Mouse (Mus musculus) kidney, adult 2 months (tissue): Measurements from ENCODE around the gene Ror2. TPM values are rescaled to one million over a fixed set of nuclear protein-coding genes. Genes with fewer than 3 reads are reported as not detected.

ENCODE experiments used
- DNase-seq: peaks from one replicate; pipeline ENCODE4 v3.0.0; 2021
- H3K27ac ChIP-seq: fragments of 200-500 bp; 2 replicates; pipeline ENCODE4 v1.5.1; 2012; ENCODE audit warnings: low read depth, low read length, control low read depth, inconsistent platforms; ENCODE audit not compliant: insufficient read depth
- H3K27me3 ChIP-seq: fragments of 200-500 bp; replicated peaks from 2 replicates; pipeline ENCODE4 v1.6.1; 2012; ENCODE audit warnings: mild to moderate bottlenecking, moderate library complexity, low read length, inconsistent platforms; ENCODE audit not compliant: control insufficient read depth, insufficient read depth
- H3K36me3 ChIP-seq: fragments of 200-500 bp; 2 replicates; pipeline ENCODE4 v1.6.1; 2012; ENCODE audit warnings: mild to moderate bottlenecking, moderate library complexity, low read length, inconsistent platforms; ENCODE audit not compliant: control insufficient read depth, insufficient read depth
- H3K4me1 ChIP-seq: fragments of 200-500 bp; 2 replicates; pipeline ENCODE4 v1.6.1; 2011; ENCODE audit warnings: low read length; ENCODE audit not compliant: control insufficient read depth, insufficient read depth
- H3K4me3 ChIP-seq: fragments of 200-500 bp; 2 replicates; pipeline ENCODE4 v1.5.1; 2011; ENCODE audit warnings: mild to moderate bottlenecking, low read depth, low read length, control low read depth; ENCODE audit not compliant: insufficient read depth
- CTCF ChIP-seq: fragments of 200-500 bp; conservative IDR thresholded peaks from 2 replicates; pipeline ENCODE4 v1.5.1; 2011; ENCODE audit warnings: low read depth, mild to moderate bottlenecking, control low read depth, low read length, moderate library complexity, mixed read lengths; ENCODE audit not compliant: insufficient read depth, insufficient read length
- POLR2A ChIP-seq: fragments of 200-500 bp; IDR thresholded peaks from one replicate; pipeline ENCODE4 v1.6.1; 2011; ENCODE audit warnings: low read depth, low read length, control low read depth
- WGBS: fragments of 180-500 bp; shearing (Covaris S2); methylation state at CpG from one replicate; pipeline ENCODE4 v1.1.7; 2018; 5-methylcytosine and 5-hydroxymethylcytosine counted together
- polyA plus RNA-seq: library from polyadenylated mRNA; depleted of rRNA; stranded (reverse); fragments of >200 nt; gene quantifications from 2 replicates; pipeline ENCODE4 v1.2.3, GENCODE M21; 2012

Ror2 gene
- polyA plus RNA-seq, 1 experiment: 3.7 TPM

- Histone ChIP-seq H3K4me1 (no peaks in the 10 kb centered on the region), H3K27ac (no peak overlapping the region), H3K36me3 (no peaks in the 10 kb centered on the region), H3K4me3 (no peak overlapping the region), H3K27me3 (no peaks in the 10 kb centered on the region)
- DNase-seq: no peak
- TF ChIP-seq POLR2A (no peak), CTCF (no peak)
- 85% methylated on average over 4 of the region's 4 CpGs for WGBS
These were observed 85.8 kb downstream of the Ror2 start for GRCm38 (mm10) chr13:53200121-53200520.

- H3K4me3 ChIP-seq: no peak overlapping the region
- no peak for DNase-seq
- H3K27ac ChIP-seq: no peak overlapping the region
- TF ChIP-seq CTCF (no peak), POLR2A (no peak)
- no peaks in the 10 kb centered on the region for H3K36me3 ChIP-seq
- 94% methylated on average over 7 of the region's 7 CpGs for WGBS
- H3K27me3 ChIP-seq: no peaks in the 10 kb centered on the region
- H3K4me1 ChIP-seq: no peaks in the 10 kb centered on the region
These were observed 86.7 kb downstream of the Ror2 start for GRCm38 (mm10) chr13:53199262-53199661.

- Histone ChIP-seq H3K4me1 (no peaks in the 10 kb centered on the region), H3K36me3 (no peaks in the 10 kb centered on the region), H3K27ac (no peak overlapping the region), H3K27me3 (no peaks in the 10 kb centered on the region), H3K4me3 (no peak overlapping the region)
- TF ChIP-seq CTCF (no peak), POLR2A (no peak)
- 59% methylated on average over 7 of the region's 7 CpGs for WGBS
- peak; percentile 17 for DNase-seq
These were observed 89.2 kb downstream of the Ror2 start for GRCm38 (mm10) chr13:53196690-53197089.

- Histone ChIP-seq H3K4me3 (no peak overlapping the region), H3K36me3 (no peaks in the 10 kb centered on the region), H3K27ac (no peak overlapping the region), H3K4me1 (no peaks in the 10 kb centered on the region), H3K27me3 (no peaks in the 10 kb centered on the region)
- DNase-seq: no peak
- WGBS: 88% methylated on average over 6 of the region's 6 CpGs
- TF ChIP-seq CTCF (no peak), POLR2A (no peak)
These were observed 89.8 kb downstream of the Ror2 start for GRCm38 (mm10) chr13:53195951-53196677.

- H3K4me3 ChIP-seq: no peak overlapping the region
- TF ChIP-seq POLR2A (no peak), CTCF (no peak)
- 88% methylated on average over 15 of the region's 15 CpGs for WGBS
- H3K27me3 ChIP-seq: no peaks in the 10 kb centered on the region
- no peaks in the 10 kb centered on the region for H3K36me3 ChIP-seq
- no peak for DNase-seq
- no peaks in the 10 kb centered on the region for H3K4me1 ChIP-seq
- no peak overlapping the region for H3K27ac ChIP-seq
These were observed 91.6 kb downstream of the Ror2 start for GRCm38 (mm10) chr13:53194306-53194705.

- DNase-seq: no peak
- H3K4me1 ChIP-seq: no peaks in the 10 kb centered on the region
- TF ChIP-seq POLR2A (no peak), CTCF (no peak)
These were observed 92.2 kb downstream of the Ror2 start for GRCm38 (mm10) chr13:53193713-53194112.

GRCm38 (mm10) chr13:53192286-53192685, 93.6 kb downstream of the Ror2 start:
- H3K4me3 ChIP-seq: no peak overlapping the region
- TF ChIP-seq POLR2A: no peak
- DNase-seq: peak; percentile 51
- H3K36me3 ChIP-seq: no peaks in the 10 kb centered on the region
- no peaks in the 10 kb centered on the region for H3K27me3 ChIP-seq
- no peak overlapping the region for H3K27ac ChIP-seq
- no peaks in the 10 kb centered on the region for H3K4me1 ChIP-seq
- WGBS: 87% methylated on average over 6 of the region's 6 CpGs

More at GRCm38 (mm10) chr13:53193713-53194112, 92.2 kb downstream of the Ror2 start:
- no peaks in the 10 kb centered on the region for H3K36me3 ChIP-seq
- 54% methylated on average over 6 of the region's 6 CpGs for WGBS
- H3K27me3 ChIP-seq: no peaks in the 10 kb centered on the region
- H3K4me3 ChIP-seq: no peak overlapping the region
- H3K27ac ChIP-seq: no peak overlapping the region

- DNase-seq: no peak
- H3K36me3 ChIP-seq: no peaks in the 10 kb centered on the region
- 71% methylated on average over 7 of the region's 7 CpGs for WGBS
- H3K4me1 ChIP-seq: no peaks in the 10 kb centered on the region
- TF ChIP-seq CTCF: no peak
- TF ChIP-seq POLR2A: no peak
- H3K4me3 ChIP-seq: no peak overlapping the region
- no peak overlapping the region for H3K27ac ChIP-seq
- no peaks in the 10 kb centered on the region for H3K27me3 ChIP-seq
These were observed 94.3 kb downstream of the Ror2 start for GRCm38 (mm10) chr13:53191657-53192056.
